Mouse (Mus musculus) large intestine, adult 2 months (tissue): Measurements from ENCODE around the gene Tmem183a. TPM values are rescaled to one million over a fixed set of nuclear protein-coding genes. Genes with fewer than 3 reads are reported as not detected.
A peak's percentile ranks its signal among the peaks of the same experiment; 100 is the strongest.

Experiments
- DNase-seq: peaks from one replicate; pipeline ENCODE4 v3.0.0-alpha.2; 2012; ENCODE audit warnings: low read depth, low spot score
- WGBS: fragments of 180-500 bp; shearing (Covaris S2); methylation state at CpG from one replicate; pipeline ENCODE4 v1.1.7; 2018; 5-methylcytosine and 5-hydroxymethylcytosine counted together
- polyA plus RNA-seq: library from polyadenylated mRNA; depleted of rRNA; stranded (reverse); fragments of >200 nt; gene quantifications from 2 replicates; pipeline ENCODE4 v1.2.3, GENCODE M21; 2012

Tmem183a gene
- polyA plus RNA-seq, 1 experiment: 162 TPM

DNA sequence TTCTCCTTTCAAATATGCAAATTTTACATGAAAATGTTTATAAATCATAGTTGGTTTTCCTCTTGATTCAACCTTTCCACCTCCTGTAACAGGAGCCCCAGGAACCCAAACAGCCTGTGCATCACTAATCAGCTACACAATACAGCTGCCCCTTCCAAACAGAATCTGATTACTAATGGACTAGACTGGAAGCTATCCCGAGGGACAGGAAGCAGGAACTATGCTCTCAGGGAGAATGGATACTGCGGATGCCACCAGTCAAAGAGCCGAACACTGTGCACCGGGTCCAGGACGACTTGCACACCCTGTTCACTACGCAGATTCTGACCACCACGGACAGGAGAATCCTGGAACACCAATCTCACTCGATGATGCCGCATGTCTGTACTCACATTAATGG lies 14.0 kb downstream of the Tmem183a start:
- no peak for DNase-seq
- WGBS: 89% methylated on average over 9 of the region's 9 CpGs

DNA sequence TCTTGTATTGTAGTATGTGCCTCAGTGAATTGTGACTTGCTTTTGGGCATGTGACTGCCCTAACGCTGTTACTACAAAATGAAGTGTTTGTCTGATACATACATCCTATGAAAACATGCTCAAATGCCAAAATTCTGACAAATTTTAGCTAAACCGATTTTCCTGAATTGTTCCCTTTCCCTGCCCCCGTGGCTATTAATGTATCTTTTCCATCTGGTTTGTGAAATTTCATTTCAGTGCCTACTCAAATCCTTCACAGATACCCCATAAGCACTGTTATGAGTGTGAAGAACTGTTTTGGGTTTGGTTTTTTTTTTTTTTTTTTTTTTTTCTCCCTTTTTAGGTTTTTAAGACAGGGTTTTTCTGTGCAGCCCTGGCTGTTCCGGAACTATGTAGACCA lies 16.7 kb downstream of the Tmem183a start:
- no peak for DNase-seq
- 81% methylated on average over 4 of the region's 4 CpGs for WGBS

DNA sequence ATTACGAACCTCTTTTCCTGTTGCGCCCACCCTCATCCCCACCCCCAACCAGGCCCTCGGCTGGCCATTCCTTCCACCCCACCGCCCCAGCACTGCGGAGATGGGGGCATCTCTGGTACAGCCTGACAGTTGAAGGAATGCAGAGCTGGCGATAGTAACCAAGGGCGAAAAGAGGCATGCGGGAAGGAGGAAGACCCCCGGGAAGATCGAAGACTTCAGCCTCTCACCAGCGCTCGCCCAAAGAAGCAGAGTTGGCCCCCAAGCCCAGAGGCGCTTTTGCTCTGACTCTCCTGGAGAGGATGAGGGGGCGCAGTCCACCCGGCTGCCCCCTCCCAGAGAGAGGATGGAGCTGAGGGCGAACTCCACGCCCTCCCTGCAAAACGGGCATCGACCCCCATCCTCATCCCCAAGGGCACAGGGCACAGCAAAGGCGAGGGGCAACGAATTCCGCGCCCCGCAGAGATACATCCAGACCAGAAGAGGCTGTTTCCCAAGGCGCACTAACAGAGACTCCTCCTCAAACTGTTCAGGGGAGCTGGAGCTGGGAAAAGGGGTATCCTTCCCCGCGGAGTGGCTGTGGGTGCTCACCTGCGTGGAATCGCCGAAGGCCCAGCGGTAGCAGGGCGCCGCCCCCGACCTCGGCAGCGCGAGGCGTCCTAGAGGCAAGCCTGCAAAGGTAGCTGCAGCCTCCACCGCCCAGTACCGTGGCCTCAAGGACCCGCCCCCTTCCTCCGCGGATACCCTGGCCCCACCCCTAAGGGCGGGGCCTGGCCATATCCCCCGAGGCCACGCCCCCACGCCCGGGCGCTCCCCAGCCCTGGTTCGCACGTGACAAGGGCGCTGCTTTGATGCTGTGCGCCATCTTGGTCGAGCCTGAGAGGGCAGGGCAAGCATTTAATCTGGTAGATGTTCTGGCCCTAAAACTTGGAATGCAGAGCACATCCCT lies 17.5 kb downstream of the Tmem183a start:
- DNase-seq: peak; percentile 60
- 6% methylated on average over 54 of the region's 54 CpGs for WGBS

DNA sequence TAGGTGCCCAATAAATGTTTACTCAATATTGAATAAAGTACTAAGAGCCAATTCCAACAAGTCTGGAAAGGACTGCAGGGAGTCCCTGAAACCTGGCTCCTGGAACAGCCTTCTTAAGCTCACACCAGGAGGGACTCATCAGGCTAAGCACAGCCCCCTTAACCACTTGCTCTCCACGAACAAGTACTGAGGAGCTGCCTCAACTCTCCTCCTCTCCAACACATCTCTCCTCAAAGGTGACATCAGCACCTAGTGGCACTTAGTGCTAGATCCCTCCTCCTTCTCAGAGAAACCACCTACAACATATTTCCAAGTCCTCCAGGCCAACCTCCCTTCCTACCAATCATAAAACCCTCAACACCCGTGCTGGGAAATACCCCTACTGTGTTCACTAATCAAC lies 18.2 kb downstream of the Tmem183a start:
- no peak for DNase-seq

DNA sequence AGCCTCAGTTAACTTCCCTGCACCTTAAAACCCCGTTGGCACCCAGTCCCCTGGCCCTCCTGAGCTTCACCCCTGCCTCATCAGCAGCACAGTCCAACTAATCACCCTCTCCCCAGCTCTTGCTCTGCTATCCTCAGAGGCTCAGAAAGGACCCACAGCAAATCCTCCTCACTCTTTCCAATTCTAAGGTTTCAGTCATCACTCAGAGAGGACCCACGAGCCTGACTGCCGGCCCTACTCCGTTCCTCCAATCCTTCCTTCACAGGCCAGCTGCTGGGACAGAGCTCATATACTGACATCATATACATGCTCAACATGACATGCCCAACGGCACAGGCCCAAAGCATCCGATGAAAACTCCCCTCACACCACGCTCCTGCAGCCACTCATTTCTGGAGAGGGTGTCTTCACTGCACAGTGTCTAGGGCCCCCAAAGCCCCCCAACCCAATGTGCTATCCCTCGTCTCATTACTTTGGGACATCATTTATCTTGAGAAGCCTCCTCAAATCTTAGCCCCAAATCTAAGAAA lies 18.9 kb downstream of the Tmem183a start:
- WGBS: 80% methylated on average over 8 of the region's 8 CpGs
- DNase-seq: no peak

More for the DNA sequence above, 18.2 kb downstream of the Tmem183a start:
- 36% methylated on average over 2 of the region's 2 CpGs for WGBS

DNA sequence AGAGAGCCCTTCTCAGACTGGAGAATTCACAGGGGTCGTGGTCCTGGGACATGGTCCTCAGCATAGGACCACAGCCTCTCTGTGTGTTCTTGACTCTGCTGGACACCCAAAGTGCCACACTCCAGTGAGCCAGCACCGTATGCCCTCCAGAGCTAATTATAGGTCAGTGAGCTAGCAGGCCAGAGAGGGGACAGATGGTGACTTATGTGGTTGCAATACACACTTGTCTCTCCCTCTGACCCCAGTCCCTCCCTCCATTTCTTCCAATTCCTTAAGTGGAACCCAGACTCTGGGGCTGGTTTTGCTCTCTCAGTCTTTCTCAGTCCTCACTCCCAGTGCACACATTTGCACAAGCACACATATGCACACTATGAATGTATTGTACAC lies 19.5 kb downstream of the Tmem183a start:
- WGBS: 60% methylated on average over 2 of the region's 2 CpGs

DNA sequence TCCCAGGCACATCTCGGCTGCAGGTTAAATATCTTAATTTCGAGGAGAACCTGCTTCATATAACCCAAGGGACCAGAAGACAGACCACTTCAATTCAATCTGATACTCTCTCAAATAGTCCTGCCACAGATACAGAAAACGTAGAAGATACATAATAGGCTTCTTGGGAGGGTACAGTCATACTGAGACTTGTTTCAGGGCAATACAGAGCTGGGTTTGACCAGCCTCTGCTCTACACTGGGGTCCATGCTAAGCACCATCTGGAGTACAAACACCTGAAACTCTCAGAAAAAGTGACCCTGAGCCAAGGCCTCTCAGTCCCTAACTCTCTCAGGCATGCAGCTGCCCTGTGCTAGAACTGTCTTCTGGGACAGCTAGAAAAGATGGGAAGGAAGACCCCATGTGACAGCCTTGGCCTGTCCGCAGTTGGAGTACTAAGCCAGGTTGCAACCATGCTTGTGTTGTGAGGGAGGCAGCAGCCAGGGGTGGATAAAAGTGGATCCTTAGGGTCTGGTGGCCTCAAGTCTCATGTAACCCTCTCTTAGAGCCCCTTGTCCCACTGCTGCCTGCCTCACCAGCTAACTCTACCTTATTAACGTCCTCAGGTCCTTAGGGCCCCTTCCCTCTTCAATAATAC lies 20.0 kb downstream of the Tmem183a start:
- WGBS: 80% methylated on average over 5 of the region's 5 CpGs
- DNase-seq: no peak

More for the DNA sequence above, 19.5 kb downstream of the Tmem183a start:
- DNase-seq: no peak

DNA sequence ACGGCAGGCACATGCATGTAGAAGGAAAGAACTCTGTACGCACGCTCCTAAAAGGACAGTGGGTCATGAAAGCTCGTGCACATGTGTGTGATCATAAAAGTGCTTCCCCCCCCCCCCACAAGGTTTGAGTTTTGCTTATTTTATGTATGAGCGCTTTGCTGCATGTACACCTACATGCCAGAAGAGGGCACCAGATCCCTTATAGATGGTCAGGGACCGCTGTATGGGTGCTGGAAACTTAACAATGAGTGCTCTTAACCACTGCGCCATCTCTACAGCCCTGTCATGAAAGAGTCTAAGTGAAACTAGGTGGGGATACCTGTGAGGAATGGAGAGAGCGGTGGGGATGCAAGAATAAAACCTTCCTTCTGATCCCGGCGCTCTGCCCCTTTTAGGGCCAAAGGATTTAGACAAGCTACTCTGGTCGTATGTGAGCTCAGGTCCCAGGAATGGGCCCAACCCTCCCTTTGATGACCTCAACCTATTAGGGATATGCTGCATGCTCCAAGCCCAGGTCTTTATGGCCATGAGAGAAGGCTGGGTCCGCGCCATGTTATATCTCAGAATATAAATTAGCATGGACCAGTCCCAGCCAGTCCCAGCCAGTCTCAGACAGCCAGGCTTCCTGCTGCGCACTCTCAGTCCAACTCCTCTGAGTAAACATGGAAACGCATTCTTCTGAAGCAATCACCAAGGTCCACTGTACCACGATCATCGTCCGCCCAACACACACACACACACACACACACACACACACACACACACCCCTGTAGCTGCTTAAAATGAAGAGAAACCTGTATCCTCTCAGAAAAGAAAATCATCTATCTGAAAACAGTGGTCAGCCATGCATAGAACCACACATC lies 21.8 kb downstream of the Tmem183a start:
- WGBS: 88% methylated on average over 18 of the region's 18 CpGs
- no peak for DNase-seq

DNA sequence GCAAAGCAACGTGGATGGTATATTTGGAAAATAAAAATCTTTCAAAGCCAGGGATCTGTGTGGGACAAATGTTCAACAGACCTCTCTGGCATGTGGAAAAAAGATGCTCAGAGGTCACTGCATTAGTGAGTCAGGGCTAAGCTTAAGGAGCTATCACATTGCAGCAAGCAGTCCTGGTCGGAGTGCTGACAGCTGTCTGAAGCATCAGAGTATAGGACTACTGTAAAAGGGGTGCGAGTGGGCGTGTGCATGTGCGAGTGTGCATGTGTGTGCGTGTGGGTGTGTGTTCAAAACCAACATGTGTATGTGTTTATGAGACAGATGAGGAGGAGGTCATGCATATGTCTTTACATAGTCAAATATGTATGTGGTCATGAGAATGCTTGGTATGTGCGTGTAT lies 22.6 kb downstream of the Tmem183a start:
- DNase-seq: no peak
- WGBS: 90% methylated on average over 7 of the region's 7 CpGs

DNA sequence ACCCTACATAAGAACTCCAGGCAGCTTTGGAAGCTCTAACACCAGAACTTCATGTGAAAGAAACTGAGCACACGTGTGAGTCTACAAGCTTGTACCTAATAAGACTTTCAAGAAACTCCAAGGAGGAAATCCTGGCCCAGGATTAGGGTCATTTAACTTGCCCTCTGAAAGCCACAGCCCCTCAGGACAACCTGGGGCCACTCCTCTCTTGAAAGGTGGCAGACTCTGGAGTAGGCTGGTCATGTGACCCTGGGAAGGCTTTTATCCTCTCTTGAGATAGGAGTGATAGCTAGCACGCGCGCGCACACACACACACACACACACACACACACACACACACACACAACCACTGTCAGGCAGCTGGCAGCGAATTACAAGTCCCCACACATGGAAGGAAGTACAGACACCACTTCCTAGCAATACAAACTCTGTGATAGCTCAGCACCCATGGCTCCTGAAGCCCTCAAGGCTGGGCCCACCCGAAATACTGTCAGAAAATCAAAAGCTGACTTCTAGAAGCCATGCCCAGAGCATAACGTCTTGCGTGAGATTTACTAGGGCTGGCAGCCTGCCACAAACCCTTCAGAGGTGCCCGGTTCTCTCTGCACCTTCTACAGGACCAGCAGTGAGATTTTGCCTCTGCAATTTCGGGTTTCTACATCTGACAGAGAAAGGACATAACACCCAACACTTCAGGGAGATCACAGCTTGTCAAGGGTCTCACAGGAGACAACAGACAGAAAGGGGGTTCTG lies 24.6 kb downstream of the Tmem183a start:
- DNase-seq: no peak
- 38% methylated on average over 11 of the region's 11 CpGs for WGBS

DNA sequence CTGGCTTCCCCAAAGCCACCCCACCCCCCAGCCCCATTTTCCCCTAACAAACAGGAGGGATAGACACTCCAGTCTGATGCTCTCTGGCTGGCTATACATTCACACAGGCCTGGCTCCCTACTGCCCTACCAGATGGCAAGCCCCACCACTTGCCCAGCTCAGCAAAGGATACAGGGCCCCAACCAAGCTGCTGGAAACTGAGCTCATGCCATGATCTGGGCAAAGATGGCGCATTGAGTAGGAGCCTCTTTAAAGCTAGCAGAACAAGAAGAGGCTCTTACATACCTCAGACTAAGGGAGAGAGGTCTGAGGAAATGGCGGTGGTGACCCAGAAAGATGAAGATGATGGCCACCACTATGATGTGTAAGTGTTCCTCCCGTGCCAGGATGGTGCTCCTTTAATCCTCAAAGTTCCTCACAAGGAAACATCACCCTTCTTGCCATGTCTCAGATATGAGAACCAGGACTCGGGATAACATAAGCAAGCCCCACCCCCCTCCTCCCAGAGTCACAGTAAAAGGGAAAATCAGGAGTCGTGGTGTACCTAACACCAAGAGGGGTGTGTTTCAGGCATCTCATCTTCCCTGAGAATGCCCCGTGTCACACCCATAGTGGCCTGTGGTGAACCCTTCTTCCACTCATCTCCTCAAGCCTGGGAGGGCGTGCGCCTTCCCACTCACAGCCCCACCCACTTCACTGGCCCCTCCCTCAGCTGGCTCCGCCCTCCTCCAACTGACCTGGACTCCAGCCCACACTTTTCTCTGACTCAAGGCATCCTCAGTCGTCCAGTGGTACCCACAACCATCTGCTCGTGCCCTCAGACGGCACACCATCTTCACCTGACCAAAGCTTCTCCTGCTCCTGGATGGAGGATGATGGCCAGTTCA lies 25.6 kb downstream of the Tmem183a start:
- no peak for DNase-seq
- WGBS: 67% methylated on average over 12 of the region's 12 CpGs

DNA sequence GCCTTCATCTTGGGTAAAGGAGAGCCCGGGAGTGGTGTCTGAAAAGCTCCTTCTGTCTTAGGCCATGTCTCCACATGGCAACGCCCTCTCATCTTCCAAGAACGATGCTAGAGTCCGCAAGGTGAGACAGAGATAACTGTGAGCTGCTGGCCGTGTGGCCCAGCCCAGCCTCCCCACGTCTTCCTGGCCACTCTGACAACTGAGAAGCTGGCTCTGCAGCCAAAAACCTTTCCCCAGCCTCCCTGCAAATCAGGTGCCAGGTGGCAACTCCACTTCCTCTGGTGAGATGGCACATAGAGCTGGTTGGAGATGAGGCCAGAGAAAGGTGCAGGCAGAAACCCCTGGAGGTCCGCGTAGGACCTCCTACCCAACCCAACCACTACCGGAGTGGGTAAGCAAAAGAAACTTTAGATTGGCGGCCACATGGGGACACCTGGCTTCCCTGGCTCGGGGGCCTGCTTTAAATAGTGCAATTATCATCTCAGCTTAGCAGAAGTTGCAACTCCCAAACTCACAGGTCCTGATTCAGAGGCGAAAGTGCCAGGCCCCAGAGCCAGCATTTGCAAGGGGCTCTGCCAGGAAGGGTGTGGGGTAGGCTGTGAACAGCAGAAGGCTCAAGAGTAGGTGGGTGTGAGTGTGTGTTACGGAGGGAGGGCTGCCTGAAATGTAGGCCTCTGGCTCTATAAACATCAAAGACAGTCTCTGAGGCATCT lies 26.4 kb downstream of the Tmem183a start:
- DNase-seq: no peak
- 76% methylated on average over 13 of the region's 13 CpGs for WGBS

DNA sequence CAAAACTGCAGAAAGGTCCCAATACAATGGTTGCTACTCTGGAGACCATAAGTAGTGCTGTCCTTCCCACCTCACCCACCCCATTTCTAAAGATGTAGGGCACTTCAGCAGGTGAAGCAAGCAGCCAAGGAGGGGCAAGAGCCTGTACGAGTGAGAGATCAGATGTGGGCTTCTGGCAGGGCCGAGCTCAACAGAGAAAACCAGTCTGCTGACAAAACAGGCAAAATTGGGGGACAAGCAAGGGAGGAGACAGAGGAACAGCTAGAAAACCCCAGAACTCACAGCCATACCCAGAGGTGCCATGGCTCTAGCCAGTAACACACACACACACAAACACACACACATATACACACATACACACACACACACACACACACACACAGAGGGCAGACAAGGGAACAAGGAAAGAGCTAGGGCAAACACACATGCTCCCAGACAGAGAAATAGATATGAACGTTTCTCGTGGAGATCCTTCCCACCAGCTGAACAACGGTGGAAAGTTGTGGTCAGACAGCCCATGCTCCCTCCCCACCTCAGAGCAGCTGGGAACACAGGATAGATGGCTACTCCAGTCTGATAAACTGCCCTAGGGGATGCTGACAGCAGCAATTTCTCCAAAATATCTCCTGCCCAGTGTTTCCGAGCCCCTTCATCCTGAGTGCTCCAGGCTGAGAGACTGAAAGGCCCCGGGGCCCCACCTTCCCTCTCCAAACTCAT lies 27.5 kb downstream of the Tmem183a start:
- 68% methylated on average over 7 of the region's 7 CpGs for WGBS
- no peak for DNase-seq

DNA sequence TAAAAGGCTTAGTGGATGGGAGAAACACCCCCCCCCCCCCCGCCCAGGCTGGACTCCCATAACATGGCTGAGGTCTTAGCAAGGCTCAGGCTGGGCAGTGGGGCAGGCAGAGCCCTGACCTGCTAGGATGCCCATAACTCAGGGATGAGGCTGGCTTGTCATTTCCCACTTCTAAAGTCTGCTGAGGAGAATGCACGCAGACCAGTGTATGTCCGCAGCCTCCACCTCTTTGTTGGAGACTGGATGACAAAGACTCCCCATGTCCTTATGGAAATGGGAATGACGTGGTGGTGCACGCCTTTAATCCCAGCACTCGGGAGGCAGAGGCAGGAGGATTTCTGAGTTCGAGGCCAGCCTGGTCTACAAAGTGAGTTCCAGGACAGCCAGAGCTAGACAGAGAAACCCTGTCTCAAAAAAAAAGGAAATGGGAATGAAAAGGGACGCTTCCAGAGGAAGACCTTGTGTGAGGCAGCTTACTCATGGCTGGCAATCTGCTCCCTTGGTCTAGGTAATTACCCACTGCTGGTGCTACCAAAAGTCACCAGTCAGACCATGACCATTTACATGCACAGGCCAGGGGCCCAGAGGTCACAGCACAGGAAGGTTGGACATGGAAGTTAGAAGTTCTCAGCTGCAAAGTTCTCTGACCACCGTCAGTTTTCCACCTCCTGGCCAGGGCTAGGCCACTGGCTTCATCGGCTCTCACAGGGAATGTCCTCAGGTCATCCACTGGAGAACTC lies 28.2 kb downstream of the Tmem183a start:
- 87% methylated on average over 10 of the region's 10 CpGs for WGBS

DNA sequence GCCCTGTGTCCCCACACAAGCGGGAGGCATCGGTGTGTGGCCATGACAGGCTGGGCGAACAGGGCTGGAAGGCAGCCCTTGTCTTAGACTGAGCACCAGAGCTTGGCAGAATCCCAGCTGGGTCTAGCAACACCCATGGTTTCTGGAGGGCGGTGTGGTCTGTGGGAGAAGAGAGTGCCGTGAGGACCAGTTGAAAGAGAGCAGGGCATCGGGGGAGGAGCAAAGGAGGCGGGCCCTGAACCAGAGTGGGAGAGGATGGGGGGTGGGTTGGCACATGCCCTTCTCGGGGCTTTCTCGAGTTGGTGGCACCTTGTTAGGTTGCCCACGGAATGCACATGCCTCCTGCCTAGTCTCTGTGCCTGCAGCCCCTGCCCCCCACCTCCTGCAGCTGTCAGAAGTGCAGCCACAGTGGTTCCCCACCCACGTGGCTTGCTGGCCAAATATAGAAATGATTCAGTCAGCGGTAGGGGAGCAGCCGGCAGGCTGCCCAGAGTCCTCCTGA lies 29.0 kb downstream of the Tmem183a start, which contains the start of gene Ppfia4:
Gene Ppfia4 (minus strand): TSS at position 159 of the 502 bp plus-strand sequence.
- WGBS: 38% methylated on average over 13 of the region's 13 CpGs
- no peak for DNase-seq

More for the DNA sequence above, 28.2 kb downstream of the Tmem183a start:
- DNase-seq: no peak
